Mouse (Mus musculus): ENCODE measurements around the gene Mrpl23. TPM values are rescaled to one million over a fixed set of nuclear protein-coding genes. Genes with fewer than 3 reads are reported as not detected.
A peak's percentile ranks its signal among the peaks of the same experiment; 100 is the strongest.

Gene Mrpl23
- polyA plus RNA-seq, 1 experiment from 2014 or later = 19.7 TPM

DNA sequence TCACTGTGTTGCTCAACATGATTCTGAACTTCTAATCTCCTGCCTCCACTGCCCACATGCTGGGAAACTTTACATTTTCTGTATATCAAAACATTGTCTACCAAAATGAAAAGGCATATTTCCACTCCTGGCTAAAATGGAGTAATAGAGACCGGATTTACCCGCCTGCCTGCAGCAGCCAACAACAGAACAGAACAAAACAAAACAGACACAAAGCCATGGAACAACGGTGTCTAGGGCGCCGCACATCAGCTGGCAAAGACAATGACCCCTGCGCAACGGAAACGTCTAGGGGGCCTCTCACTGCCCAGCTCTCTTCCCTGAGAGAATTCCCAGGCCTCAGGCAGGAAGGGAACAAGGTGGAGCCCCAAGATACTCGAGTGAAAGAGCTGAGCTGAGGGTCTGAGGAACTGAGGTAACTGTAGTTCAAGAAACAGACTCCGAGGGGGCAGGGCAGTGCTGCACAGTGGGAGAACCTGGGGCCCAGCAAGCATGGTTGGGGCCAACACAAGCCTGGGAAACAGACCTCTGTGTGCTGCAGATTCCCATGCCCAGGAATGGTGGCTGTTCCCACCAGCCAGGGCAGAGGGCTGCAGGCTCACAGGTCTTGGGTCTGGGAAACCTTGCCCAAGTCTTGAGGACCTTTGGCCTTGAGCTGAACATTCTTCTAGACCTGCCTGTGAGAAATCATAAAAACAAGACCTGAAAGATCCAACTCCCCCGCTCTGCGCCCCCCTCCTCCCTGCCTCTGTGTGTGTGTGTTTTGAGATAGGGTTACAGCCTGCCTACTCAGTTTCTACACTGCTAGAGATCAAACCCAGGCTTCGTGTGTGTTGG is 6.9 kb upstream of the Mrpl23 start:
- 50% methylated on average over 13 of the region's 13 CpGs for WGBS
- peak overlapping the region; percentile 3; the same call in 1 of the 2 replicates for H3K9ac ChIP-seq (ENCODE audit: low read length)
- no peak overlapping the region for H3K4me2 ChIP-seq (ENCODE audit: low read depth, severe bottlenecking)
- H3K4me1 ChIP-seq (ENCODE audit: control insufficient read depth, insufficient read depth, low read length) = peaks cover 37% of the 10 kb centered on the region
- H3K9me3 ChIP-seq (ENCODE audit: control insufficient read depth, low read length) = no peaks in the 10 kb centered on the region
- H3K36me3 ChIP-seq (ENCODE audit: control insufficient read depth, insufficient read depth, low read length) = no peaks in the 10 kb centered on the region
- peak overlapping the region; percentile 85 for H3K27ac ChIP-seq (replicated peaks; ENCODE audit: low read depth, low read length)
- ATAC-seq (ENCODE audit: insufficient number of reproducible peaks, low FRiP score, low TSS enrichment, low read depth) (peak; percentile 68), DNase-seq (ENCODE audit: low spot score) (peak; percentile 64)
- H3K4me3 ChIP-seq (ENCODE audit: low read depth, low read length) = no peak overlapping the region
- no peaks in the 10 kb centered on the region for H3K27me3 ChIP-seq (ENCODE audit: control insufficient read depth, insufficient read depth, low read length)

DNA sequence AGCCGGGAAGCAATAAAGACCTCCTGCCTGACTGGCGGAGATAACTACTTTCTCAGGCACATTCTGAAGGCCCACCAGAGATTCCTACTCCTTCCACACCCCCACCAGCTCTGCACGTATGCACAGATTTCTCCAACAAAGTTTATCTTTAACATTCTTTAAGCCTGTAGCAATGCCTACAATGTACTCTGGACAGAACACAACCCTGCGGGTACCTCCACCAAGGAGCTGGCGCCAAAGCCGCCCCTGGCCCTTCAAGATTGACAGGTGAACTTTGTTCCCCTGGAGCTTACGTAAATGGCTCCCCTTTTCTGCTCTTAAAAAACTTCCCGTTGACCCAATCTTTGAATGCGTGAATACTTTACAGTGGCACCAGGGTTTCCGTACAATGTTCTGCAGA is 3.1 kb upstream of the Mrpl23 start:
- no peak for ATAC-seq (ENCODE audit: insufficient number of reproducible peaks, low FRiP score, low TSS enrichment, low read depth)
- no peaks in the 10 kb centered on the region for H3K9me3 ChIP-seq (ENCODE audit: control insufficient read depth, low read length)
- H3K36me3 ChIP-seq (ENCODE audit: control insufficient read depth, insufficient read depth, low read length) = no peaks in the 10 kb centered on the region
- DNase-seq (ENCODE audit: low spot score) = no peak
- H3K27ac ChIP-seq (replicated peaks; ENCODE audit: low read depth, low read length) = no peak overlapping the region; the same call in 1 of the 2 replicates
- no peak overlapping the region for H3K4me3 ChIP-seq (ENCODE audit: low read depth, low read length)
- H3K4me2 ChIP-seq (ENCODE audit: low read depth, severe bottlenecking) = no peak overlapping the region
- WGBS = 65% methylated on average over 10 of the region's 10 CpGs
- peaks cover 46% of the 10 kb centered on the region for H3K4me1 ChIP-seq (ENCODE audit: control insufficient read depth, insufficient read depth, low read length)
- H3K9ac ChIP-seq (ENCODE audit: low read length) = no peak overlapping the region
- no peaks in the 10 kb centered on the region for H3K27me3 ChIP-seq (ENCODE audit: control insufficient read depth, insufficient read depth, low read length)

DNA sequence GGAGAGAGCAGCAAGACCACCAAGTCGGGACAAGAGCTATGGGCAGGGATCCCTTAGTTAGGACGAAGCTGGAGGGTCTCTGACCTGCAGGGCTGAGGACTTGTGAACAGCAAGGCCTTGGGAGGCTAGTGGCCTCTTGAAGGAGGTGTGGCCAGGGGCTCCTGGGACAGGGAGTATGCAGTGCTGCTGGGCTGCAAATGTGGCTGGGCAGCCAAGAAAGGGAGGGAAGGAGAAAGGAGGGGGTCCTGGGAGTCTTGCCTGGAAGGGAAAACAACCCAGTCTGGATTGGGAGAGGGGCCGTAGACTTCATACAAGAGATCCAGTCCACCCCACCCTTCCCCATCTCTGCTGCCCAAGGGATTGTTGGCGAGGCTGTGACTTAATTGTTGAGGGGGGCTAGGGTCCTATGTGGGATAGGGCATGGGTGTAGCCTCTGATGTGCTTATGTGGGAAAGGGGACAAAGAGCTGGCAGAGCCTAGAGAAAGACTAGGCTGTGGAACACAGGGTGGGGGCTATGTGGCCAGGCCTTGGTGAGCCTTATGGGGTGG is 439 bp upstream of the Mrpl23 start:
- WGBS = 67% methylated on average over 4 of the region's 4 CpGs
- Histone ChIP-seq H3K36me3 (ENCODE audit: control insufficient read depth, insufficient read depth, low read length) (peaks cover 6% of the 10 kb centered on the region; the same call in 1 of the 2 replicates), H3K9ac (ENCODE audit: low read length) (peak overlapping the region; percentile 14; the same call in 1 of the 2 replicates), H3K4me1 (ENCODE audit: control insufficient read depth, insufficient read depth, low read length) (peaks cover 38% of the 10 kb centered on the region), H3K4me2 (ENCODE audit: low read depth, severe bottlenecking) (no peak overlapping the region), H3K27ac (replicated peaks; ENCODE audit: low read depth, low read length) (peak overlapping the region; percentile 94), H3K9me3 (ENCODE audit: control insufficient read depth, low read length) (no peaks in the 10 kb centered on the region), H3K4me3 (ENCODE audit: low read depth, low read length) (no peak overlapping the region), H3K27me3 (ENCODE audit: control insufficient read depth, insufficient read depth, low read length) (no peaks in the 10 kb centered on the region)
- DNase-seq (ENCODE audit: low spot score) = no peak
- ATAC-seq (ENCODE audit: insufficient number of reproducible peaks, low FRiP score, low TSS enrichment, low read depth) = no peak

DNA sequence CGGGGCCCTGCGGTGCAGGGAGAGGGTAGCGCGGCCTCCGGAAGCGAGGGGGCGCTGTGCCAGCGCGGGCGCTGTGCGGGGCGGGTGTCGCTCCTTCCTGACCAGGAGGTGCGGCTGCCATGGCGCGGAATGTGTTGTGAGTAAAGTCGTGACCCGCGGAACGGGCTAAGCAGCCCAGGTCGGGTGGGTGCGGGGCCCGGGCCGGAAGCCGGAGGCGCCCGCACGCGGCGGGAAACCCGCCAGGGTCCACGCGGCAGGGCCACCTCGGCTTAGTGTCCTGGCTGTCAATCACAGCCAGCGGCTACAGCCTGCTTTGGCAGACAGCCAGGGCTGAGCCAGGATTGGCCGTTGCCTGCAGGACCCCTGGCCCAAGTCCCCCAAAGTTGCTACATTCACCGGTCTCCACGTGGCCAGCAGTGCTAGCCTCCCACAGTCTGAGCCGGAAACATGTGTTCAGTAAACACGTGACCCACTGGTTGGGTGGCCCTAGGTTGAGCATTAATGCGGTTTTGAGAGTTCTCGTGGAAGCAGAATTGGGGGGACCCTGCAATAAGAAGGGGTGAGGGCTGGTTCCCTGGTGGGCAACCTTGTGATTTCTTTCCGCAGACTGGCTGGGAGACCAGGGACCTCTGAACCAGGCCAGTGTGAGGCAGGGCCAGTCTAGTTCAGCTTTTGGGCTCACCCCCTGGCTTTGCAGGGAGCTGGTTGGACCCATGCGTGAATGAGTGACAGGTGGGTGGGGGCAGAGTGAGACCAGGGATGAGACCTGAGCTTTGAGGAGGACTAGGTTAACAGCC is 771 bp downstream of the Mrpl23 start:
- Histone ChIP-seq H3K4me1 (ENCODE audit: control insufficient read depth, insufficient read depth, low read length) (peaks cover 42% of the 10 kb centered on the region), H3K9me3 (ENCODE audit: control insufficient read depth, low read length) (no peaks in the 10 kb centered on the region), H3K36me3 (ENCODE audit: control insufficient read depth, insufficient read depth, low read length) (peaks cover 6% of the 10 kb centered on the region; the same call in 1 of the 2 replicates), H3K27me3 (ENCODE audit: control insufficient read depth, insufficient read depth, low read length) (no peaks in the 10 kb centered on the region), H3K4me3 (ENCODE audit: low read depth, low read length) (peak overlapping the region; percentile 44), H3K4me2 (ENCODE audit: low read depth, severe bottlenecking) (peak overlapping the region; percentile 61), H3K9ac (ENCODE audit: low read length) (peak overlapping the region; percentile 85), H3K27ac (replicated peaks; ENCODE audit: low read depth, low read length) (peak overlapping the region; percentile 94)
- ATAC-seq (ENCODE audit: insufficient number of reproducible peaks, low FRiP score, low TSS enrichment, low read depth) (peak; percentile 82), DNase-seq (ENCODE audit: low spot score) (peak; percentile 89)
- 1% methylated on average over 44 of the region's 44 CpGs for WGBS

DNA sequence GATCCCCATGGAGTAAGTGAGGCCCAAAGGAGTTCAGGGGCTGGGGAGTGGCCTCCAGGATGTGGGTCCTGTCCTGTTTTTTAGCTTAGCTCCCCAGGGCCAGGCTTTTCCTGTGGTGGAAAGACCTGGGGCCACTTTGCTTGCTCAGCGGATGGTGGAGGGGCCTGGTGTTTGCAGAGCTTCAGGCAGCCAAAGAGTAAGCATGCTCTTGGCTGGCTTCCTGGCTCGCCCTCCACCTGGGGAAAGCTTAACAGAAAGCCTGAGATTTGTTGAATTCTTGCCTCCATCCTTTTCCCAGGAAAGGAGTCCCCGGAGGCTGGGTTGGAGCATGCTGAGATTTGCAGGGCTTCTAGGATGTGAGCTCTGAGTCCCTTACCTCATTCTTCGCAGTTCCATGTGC is 2.6 kb downstream of the Mrpl23 start:
- whole genome bisulfite sequencing = 85% methylated on average over 4 of the region's 4 CpGs
- peaks cover 61% of the 10 kb centered on the region for H3K4me1 ChIP-seq (ENCODE audit: control insufficient read depth, insufficient read depth, low read length)
- no peaks in the 10 kb centered on the region for H3K9me3 ChIP-seq (ENCODE audit: control insufficient read depth, low read length)
- DNase-seq (ENCODE audit: low spot score) = no peak
- H3K4me3 ChIP-seq (ENCODE audit: low read depth, low read length) = no peak overlapping the region
- H3K27ac ChIP-seq (replicated peaks; ENCODE audit: low read depth, low read length) = peak overlapping the region; percentile 94; the same call in 1 of the 2 replicates
- no peaks in the 10 kb centered on the region for H3K27me3 ChIP-seq (ENCODE audit: control insufficient read depth, insufficient read depth, low read length)
- H3K9ac ChIP-seq (ENCODE audit: low read length) = no peak overlapping the region
- no peak for ATAC-seq (ENCODE audit: insufficient number of reproducible peaks, low FRiP score, low TSS enrichment, low read depth)
- no peak overlapping the region for H3K4me2 ChIP-seq (ENCODE audit: low read depth, severe bottlenecking)
- H3K36me3 ChIP-seq (ENCODE audit: control insufficient read depth, insufficient read depth, low read length) = peaks cover 6% of the 10 kb centered on the region; the same call in 1 of the 2 replicates

DNA sequence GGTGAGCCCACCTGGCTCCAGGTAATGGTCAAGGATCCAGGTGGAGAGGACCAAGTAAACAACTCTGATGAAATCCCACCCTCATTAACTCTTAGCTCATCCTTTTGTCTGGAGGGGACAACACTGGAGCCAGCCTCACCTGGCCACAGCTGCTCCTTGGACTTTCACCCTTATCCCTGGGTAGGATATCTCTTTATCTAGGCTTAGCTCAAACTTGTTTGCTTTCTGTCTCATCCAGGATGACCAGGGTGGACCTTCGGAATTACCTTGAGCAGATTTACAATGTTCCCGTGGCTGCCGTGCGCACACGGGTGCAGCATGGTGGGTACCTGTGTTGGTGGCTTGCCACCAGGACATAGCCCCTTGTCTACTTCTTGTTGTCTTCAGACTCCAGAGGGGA is 3.3 kb downstream of the Mrpl23 start:
- Histone ChIP-seq H3K9me3 (ENCODE audit: control insufficient read depth, low read length) (no peaks in the 10 kb centered on the region), H3K27me3 (ENCODE audit: control insufficient read depth, insufficient read depth, low read length) (no peaks in the 10 kb centered on the region), H3K4me1 (ENCODE audit: control insufficient read depth, insufficient read depth, low read length) (peaks cover 67% of the 10 kb centered on the region), H3K4me3 (ENCODE audit: low read depth, low read length) (no peak overlapping the region), H3K9ac (ENCODE audit: low read length) (no peak overlapping the region), H3K27ac (replicated peaks; ENCODE audit: low read depth, low read length) (no peak overlapping the region; the same call in 1 of the 2 replicates), H3K36me3 (ENCODE audit: control insufficient read depth, insufficient read depth, low read length) (peaks cover 6% of the 10 kb centered on the region; the same call in 1 of the 2 replicates), H3K4me2 (ENCODE audit: low read depth, severe bottlenecking) (no peak overlapping the region)
- WGBS = 98% methylated on average over 5 of the region's 5 CpGs
- ATAC-seq (ENCODE audit: insufficient number of reproducible peaks, low FRiP score, low TSS enrichment, low read depth) = no peak
- DNase-seq (ENCODE audit: low spot score) = no peak

DNA sequence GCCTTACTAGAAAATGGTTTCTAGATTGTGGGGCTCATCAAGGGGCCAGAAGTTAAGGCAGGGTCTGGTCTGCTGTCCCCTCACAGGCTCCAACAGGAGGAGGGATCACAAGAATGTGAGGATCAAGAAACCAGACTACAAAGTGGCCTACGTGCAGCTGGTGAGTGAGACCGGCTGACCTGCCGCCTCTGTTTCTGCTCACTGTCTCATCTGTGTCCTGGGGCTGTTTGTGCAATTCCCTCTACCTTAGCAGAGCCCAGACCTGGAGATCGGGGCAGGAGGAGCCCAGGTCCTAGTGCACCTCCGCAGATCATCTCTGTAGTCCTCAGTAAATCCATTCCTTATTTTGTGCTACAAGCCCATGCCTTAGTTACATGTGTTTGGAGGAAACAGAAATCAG is 4.7 kb downstream of the Mrpl23 start:
- WGBS = 17% methylated on average over 5 of the region's 5 CpGs
- H3K9ac ChIP-seq (ENCODE audit: low read length) = peak overlapping the region; percentile 37; the same call in 1 of the 2 replicates
- no peak overlapping the region for H3K4me3 ChIP-seq (ENCODE audit: low read depth, low read length)
- peak overlapping the region; percentile 16; the same call in 1 of the 2 replicates for H3K4me2 ChIP-seq (ENCODE audit: low read depth, severe bottlenecking)
- no peaks in the 10 kb centered on the region for H3K27me3 ChIP-seq (ENCODE audit: control insufficient read depth, insufficient read depth, low read length)
- DNase-seq (ENCODE audit: low spot score) (no peak), ATAC-seq (ENCODE audit: insufficient number of reproducible peaks, low FRiP score, low TSS enrichment, low read depth) (no peak)
- H3K27ac ChIP-seq (replicated peaks; ENCODE audit: low read depth, low read length) = peak overlapping the region; percentile 98
- peaks cover 70% of the 10 kb centered on the region for H3K4me1 ChIP-seq (ENCODE audit: control insufficient read depth, insufficient read depth, low read length)
- peaks cover 6% of the 10 kb centered on the region; the same call in 1 of the 2 replicates for H3K36me3 ChIP-seq (ENCODE audit: control insufficient read depth, insufficient read depth, low read length)
- no peaks in the 10 kb centered on the region for H3K9me3 ChIP-seq (ENCODE audit: control insufficient read depth, low read length)

DNA sequence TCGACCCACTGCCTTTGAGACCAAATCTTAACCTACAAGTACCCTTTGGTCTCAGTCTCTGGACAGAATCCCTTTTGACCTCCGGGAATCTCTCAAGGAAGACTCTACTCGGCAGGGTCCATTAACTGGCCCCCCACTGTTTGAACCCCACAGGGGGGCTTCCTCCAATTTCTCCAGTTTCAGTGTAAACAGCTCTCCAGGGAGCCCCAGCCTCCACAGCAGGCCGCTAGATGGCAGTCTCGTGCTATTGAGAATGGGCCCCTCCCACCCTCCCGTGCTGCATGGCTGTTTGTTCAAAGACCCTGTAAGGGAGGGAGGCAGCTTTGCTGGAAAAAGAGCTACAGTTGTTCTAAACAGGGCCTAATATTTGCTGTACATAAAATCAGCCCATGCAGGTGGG is 5.4 kb downstream of the Mrpl23 start:
- peaks cover 6% of the 10 kb centered on the region; the same call in 1 of the 2 replicates for H3K36me3 ChIP-seq (ENCODE audit: control insufficient read depth, insufficient read depth, low read length)
- H3K9me3 ChIP-seq (ENCODE audit: control insufficient read depth, low read length) = no peaks in the 10 kb centered on the region
- H3K9ac ChIP-seq (ENCODE audit: low read length) = no peak overlapping the region
- no peak overlapping the region for H3K4me3 ChIP-seq (ENCODE audit: low read depth, low read length)
- peak overlapping the region; percentile 16; the same call in 1 of the 2 replicates for H3K4me2 ChIP-seq (ENCODE audit: low read depth, severe bottlenecking)
- 2% methylated on average over 6 of the region's 6 CpGs for WGBS
- H3K4me1 ChIP-seq (ENCODE audit: control insufficient read depth, insufficient read depth, low read length) = peaks cover 73% of the 10 kb centered on the region
- peak; percentile 98 for DNase-seq (ENCODE audit: low spot score)
- H3K27ac ChIP-seq (replicated peaks; ENCODE audit: low read depth, low read length) = peak overlapping the region; percentile 98
- H3K27me3 ChIP-seq (ENCODE audit: control insufficient read depth, insufficient read depth, low read length) = no peaks in the 10 kb centered on the region
- ATAC-seq (ENCODE audit: insufficient number of reproducible peaks, low FRiP score, low TSS enrichment, low read depth) = peak; percentile 65; the same call in 1 of the 2 replicates
